10 mouse cellular contexts compared by ENCODE assay signal in genomic region chr16:18451486-18452181, GRCm38 (mm10). TPM values are rescaled to one million over a fixed set of nuclear protein-coding genes. Genes with fewer than 3 reads are reported as not detected.
DNase-seq lines count a peak whose midpoint lies in the region; ATAC-seq lines count a peak whose summit lies in the region.
"Had no signal": no experiment of that assay in that cellular context is flagged by ENCODE, and none has a peak within 500 bp of the region (broad histone marks: within the 10 kb centered on the region; RNA-seq: fewer than 3 reads in every experiment).

No protein-coding gene starts in this region.

- WGBS in heart, embryonic 11.5 days (ENCODE audit: insufficient replicate concordance): 63% methylated on average over 9 of the region's 9 CpGs
- 42% methylated on average over 9 of the region's 9 CpGs for WGBS in embryonic facial prominence, embryonic 12.5 days

- DNase-seq in heart, postnatal 4 days: no peak
- DNase-seq in NIH3T3 (ENCODE audit: low read depth): peak; percentile 52
- peak; percentile 34 to 70 for DNase-seq in left cerebral cortex, postnatal 10 days (ENCODE audit: extremely low spot score in 1 of 2, low spot score in 2 of 2)
- no peak for DNase-seq in gastrocnemius, adult 8-10 months (ENCODE audit: low spot score in 2 of 2)
- DNase-seq in urinary bladder, postnatal 25 days (ENCODE audit: low spot score): no peak
- no peak for DNase-seq in lung, postnatal 10 days

- no peak for ATAC-seq in heart, embryonic 11.5 days (replicated peaks; ENCODE audit: insufficient number of reproducible peaks, low FRiP score, low TSS enrichment)
- ATAC-seq in embryonic facial prominence, embryonic 12.5 days (ENCODE audit: insufficient number of reproducible peaks, insufficient read depth, low FRiP score, low TSS enrichment): no peak

- no peaks in the 10 kb centered on the region for H3K27me3 ChIP-seq in heart, embryonic 11.5 days (ENCODE audit: control insufficient read depth, insufficient read depth, low read length)
- no peaks in the 10 kb centered on the region for H3K27me3 ChIP-seq in embryonic facial prominence, embryonic 12.5 days
- H3K27me3 ChIP-seq: embryonic facial prominence, embryonic 15.5 days; limb, embryonic 15.5 days had no signal

- no peak overlapping the region for H3K27ac ChIP-seq in heart, embryonic 11.5 days (ENCODE audit: low read depth, low read length)
- 0 out of 2 replicates have a peak overlapping the region, but pooled peaks have one; percentile 7 for H3K27ac ChIP-seq in embryonic facial prominence, embryonic 12.5 days
- H3K27ac ChIP-seq: embryonic facial prominence, embryonic 15.5 days; limb, embryonic 15.5 days had no signal

- intact Hi-C loops in left cerebral cortex, postnatal 10 days (cut with DNase I): no loop called here

- peaks cover 15% of the 10 kb centered on the region for H3K4me1 ChIP-seq in heart, embryonic 11.5 days (ENCODE audit: control insufficient read depth, insufficient read depth, low read length)
- peaks cover 10% of the 10 kb centered on the region; the same call in 1 of the 2 replicates for H3K4me1 ChIP-seq in embryonic facial prominence, embryonic 12.5 days

- no peak overlapping the region for H3K4me2 ChIP-seq in heart, embryonic 11.5 days
- no peak overlapping the region for H3K4me2 ChIP-seq in embryonic facial prominence, embryonic 12.5 days (replicated peaks)
- H3K4me2 ChIP-seq: embryonic facial prominence, embryonic 15.5 days; limb, embryonic 15.5 days had no signal

- peak overlapping the region; percentile 28; the same call in 1 of the 2 replicates for H3K9ac ChIP-seq in heart, embryonic 11.5 days (ENCODE audit: low read depth, low read length)
- H3K9ac ChIP-seq in embryonic facial prominence, embryonic 12.5 days: no peak overlapping the region
- H3K9ac ChIP-seq: embryonic facial prominence, embryonic 15.5 days; limb, embryonic 15.5 days had no signal

- H3K9me3 ChIP-seq in heart, embryonic 11.5 days (replicated peaks; ENCODE audit: control insufficient read depth, low read length): no peaks in the 10 kb centered on the region
- H3K9me3 ChIP-seq in embryonic facial prominence, embryonic 12.5 days: no peaks in the 10 kb centered on the region
- H3K9me3 ChIP-seq: embryonic facial prominence, embryonic 15.5 days; limb, embryonic 15.5 days had no signal

- H3K4me3 ChIP-seq in heart, embryonic 11.5 days (ENCODE audit: low read depth, low read length): no peak overlapping the region
- no peak overlapping the region for H3K4me3 ChIP-seq in embryonic facial prominence, embryonic 12.5 days
- H3K4me3 ChIP-seq: embryonic facial prominence, embryonic 15.5 days; limb, embryonic 15.5 days had no signal

- H3K36me3 ChIP-seq in heart, embryonic 11.5 days (ENCODE audit: control insufficient read depth, insufficient read depth, low read length): no peaks in the 10 kb centered on the region
- no peaks in the 10 kb centered on the region for H3K36me3 ChIP-seq in embryonic facial prominence, embryonic 12.5 days
- H3K36me3 ChIP-seq: embryonic facial prominence, embryonic 15.5 days; limb, embryonic 15.5 days had no signal

RNA-seq across cellular contexts. Expression of gene Comt, which starts 25.0 kb away (rescaled TPM):
- polyA plus RNA-seq in heart, embryonic 11.5 days (2014; fragmentation: Nextera tagmentation; extraction: Ambion mirVana): 90.1 and 96.5 TPM in 2 replicates
- 100 to 1,000 TPM; 116 to 122 TPM for total RNA-seq in heart, postnatal 4 days (2021)
- polyA plus RNA-seq in embryonic facial prominence, embryonic 12.5 days (2016; fragmentation: Nextera tagmentation; extraction: Ambion mirVana): 56.1 and 59.7 TPM in 2 replicates
- 10 to 100 TPM; 65.2 to 66.3 TPM for total RNA-seq in left cerebral cortex, postnatal 10 days (2021)
- total RNA-seq in gastrocnemius, adult 8-10 months (2022): 10 to 100 TPM; 36.7 to 39.9 (median 38.5) TPM

RNA-seq across cellular contexts. Expression of gene Txnrd2, which starts 25.4 kb away (rescaled TPM):
- 32.6 and 32.8 TPM in 2 replicates for polyA plus RNA-seq in heart, embryonic 11.5 days (2014; fragmentation: Nextera tagmentation; extraction: Ambion mirVana)
- total RNA-seq in heart, postnatal 4 days (2021): 10 to 100 TPM; 26.7 to 29.0 TPM
- 15.7 and 19.8 TPM in 2 replicates for polyA plus RNA-seq in embryonic facial prominence, embryonic 12.5 days (2016; fragmentation: Nextera tagmentation; extraction: Ambion mirVana)
- 10 to 100 TPM; 24.1 to 27.4 TPM for total RNA-seq in left cerebral cortex, postnatal 10 days (2021)
- 10 to 100 TPM; 17.2 to 23.5 (median 21.3) TPM for total RNA-seq in gastrocnemius, adult 8-10 months (2022)

RNA-seq across cellular contexts. Expression of gene Gnb1l, which starts 46.9 kb away (rescaled TPM):
- polyA plus RNA-seq in heart, embryonic 11.5 days (2014; fragmentation: Nextera tagmentation; extraction: Ambion mirVana): 6.5 and 6.9 TPM in 2 replicates
- total RNA-seq in heart, postnatal 4 days (2021): 1 to 10 TPM; 6.3 to 7.9 TPM
- 16.9 and 17.5 TPM in 2 replicates for polyA plus RNA-seq in embryonic facial prominence, embryonic 12.5 days (2016; fragmentation: Nextera tagmentation; extraction: Ambion mirVana)
- 1 to 10 TPM; 7.6 to 8.4 TPM for total RNA-seq in left cerebral cortex, postnatal 10 days (2021)
- 1 to 10 TPM; 3.1 to 6.1 (median 3.7) TPM for total RNA-seq in gastrocnemius, adult 8-10 months (2022)

RNA-seq across cellular contexts. Expression of gene Rtl10, which starts 47.1 kb away (rescaled TPM):
- polyA plus RNA-seq in heart, embryonic 11.5 days (2014; fragmentation: Nextera tagmentation; extraction: Ambion mirVana): 0.87 and 1.6 TPM in 2 replicates
- 1 to 10 TPM; 5.5 to 5.6 TPM for total RNA-seq in heart, postnatal 4 days (2021)
- polyA plus RNA-seq in embryonic facial prominence, embryonic 12.5 days (2016; fragmentation: Nextera tagmentation; extraction: Ambion mirVana): 4.1 and 4.2 TPM in 2 replicates
- total RNA-seq in left cerebral cortex, postnatal 10 days (2021): 1 to 10 TPM; 6.2 to 8.7 TPM
- 1 to 10 TPM; 2.9 to 4.6 (median 3.7) TPM for total RNA-seq in gastrocnemius, adult 8-10 months (2022)

Comparison
In these comparisons a context has a peak if more than half of its experiments do, and no peak if none do; other contexts are left out.
1. DNase-seq: peak in NIH3T3 (single experiment) and left cerebral cortex, postnatal 10 days (2 of 2); none in heart, postnatal 4 days (single experiment), gastrocnemius, adult 8-10 months (0 of 2), urinary bladder, postnatal 25 days (single experiment) and lung, postnatal 10 days (single experiment).